Mouse (Mus musculus) neural tube, embryonic 11.5 days (tissue): ENCODE measurements around the gene Herc6. TPM values are rescaled to one million over a fixed set of nuclear protein-coding genes. Genes with fewer than 3 reads are reported as not detected.
A peak's percentile ranks its signal among the peaks of the same experiment; 100 is the strongest.

Experiments
- ATAC-seq: fragments of 200-750 bp; cut with Nextera tagmentation; 2 replicates; pipeline ENCODE4 v1.8.0; 2017; ENCODE audit warnings: moderate number of reproducible peaks, mild to moderate bottlenecking, moderate TSS enrichment, moderate library complexity; ENCODE audit not compliant: insufficient read depth, low FRiP score, low TSS enrichment
- DNase-seq: peaks from one replicate; pipeline ENCODE4 v3.0.0-alpha.2; 2015; ENCODE audit warnings: low spot score
- H3K27ac ChIP-seq: fragments of 300-500 bp; sonication (generic); 2 replicates; pipeline ENCODE4 v1.5.1; 2014; ENCODE audit warnings: low read depth, mild to moderate bottlenecking, low read length
- H3K27me3 ChIP-seq: fragments of 300-500 bp; sonication (generic); 2 replicates; pipeline ENCODE4 v1.6.1; 2014; ENCODE audit warnings: mild to moderate bottlenecking, low read length, mixed read lengths; ENCODE audit not compliant: control insufficient read depth, insufficient read depth
- H3K36me3 ChIP-seq: fragments of 300-500 bp; sonication (generic); 2 replicates; pipeline ENCODE4 v1.6.1; 2014; ENCODE audit warnings: mild to moderate bottlenecking, low read length, moderate library complexity, mixed read lengths; ENCODE audit not compliant: control insufficient read depth, insufficient read depth
- H3K4me1 ChIP-seq: fragments of 300-500 bp; sonication (generic); 2 replicates; pipeline ENCODE4 v1.6.1; 2014; ENCODE audit warnings: low read length, mixed read lengths; ENCODE audit not compliant: control insufficient read depth, insufficient read depth
- H3K4me2 ChIP-seq: fragments of 300-500 bp; sonication (generic); 2 replicates; pipeline ENCODE4 v1.6.1; 2014; ENCODE audit warnings: low read depth, mild to moderate bottlenecking, moderate library complexity
- H3K4me3 ChIP-seq: fragments of 300-500 bp; sonication (generic); 2 replicates; pipeline ENCODE4 v1.5.1; 2014; ENCODE audit warnings: low read depth, low read length
- H3K9ac ChIP-seq: fragments of 300-500 bp; sonication (generic); 2 replicates; pipeline ENCODE4 v1.6.1; 2014; ENCODE audit warnings: mild to moderate bottlenecking, low read length
- H3K9me3 ChIP-seq: fragments of 300-500 bp; sonication (generic); 2 replicates; pipeline ENCODE4 v1.6.1; 2016; ENCODE audit warnings: low read length; ENCODE audit not compliant: control insufficient read depth
- WGBS: fragments of 180-500 bp; shearing (Covaris S2); extraction: QIAGEN DNeasy Blood & Tissue Kit; methylation state at CpG from one replicate; pipeline ENCODE4 v1.1.7; 2014; 5-methylcytosine and 5-hydroxymethylcytosine counted together
- polyA plus RNA-seq: library from polyadenylated mRNA; unstranded; fragments of >200 nt; fragmentation: Nextera tagmentation; extraction: Ambion mirVana; gene quantifications from 2 replicates; pipeline ENCODE4 v1.2.1, GENCODE M21; 2014

The Herc6 gene
- polyA plus RNA-seq, 1 experiment from 2014 or later, result 2.5 TPM

DNA sequence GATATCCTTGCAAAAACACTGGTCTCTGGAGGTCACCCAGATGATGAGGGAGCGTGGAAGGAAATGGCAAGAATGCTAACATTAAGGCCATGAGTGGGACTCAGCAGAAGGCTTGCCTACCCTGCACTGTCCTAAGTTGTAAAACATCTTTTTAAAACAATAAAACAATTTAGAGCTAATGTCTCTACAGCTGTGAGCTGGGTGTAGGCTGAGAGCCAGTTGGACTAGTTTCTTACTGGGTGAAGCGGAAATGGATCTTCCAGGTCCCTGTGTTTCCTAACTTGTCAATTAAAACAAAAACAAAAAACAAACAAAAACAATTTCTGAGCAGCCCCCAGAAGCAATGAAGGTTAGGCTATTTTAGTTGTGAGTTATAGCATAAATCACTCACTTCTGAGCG lies 112.3 kb downstream of the Herc6 start:
- DNase-seq, result no peak
- H3K4me2 ChIP-seq, result no peak overlapping the region
- no peaks in the 10 kb centered on the region for H3K9me3 ChIP-seq
- no peak for ATAC-seq
- WGBS, result 81% methylated on average over 3 of the region's 3 CpGs
- no peak overlapping the region for H3K27ac ChIP-seq
- no peaks in the 10 kb centered on the region for H3K36me3 ChIP-seq
- no peaks in the 10 kb centered on the region for H3K4me1 ChIP-seq
- no peak overlapping the region for H3K9ac ChIP-seq
- no peak overlapping the region for H3K4me3 ChIP-seq
- no peaks in the 10 kb centered on the region for H3K27me3 ChIP-seq

DNA sequence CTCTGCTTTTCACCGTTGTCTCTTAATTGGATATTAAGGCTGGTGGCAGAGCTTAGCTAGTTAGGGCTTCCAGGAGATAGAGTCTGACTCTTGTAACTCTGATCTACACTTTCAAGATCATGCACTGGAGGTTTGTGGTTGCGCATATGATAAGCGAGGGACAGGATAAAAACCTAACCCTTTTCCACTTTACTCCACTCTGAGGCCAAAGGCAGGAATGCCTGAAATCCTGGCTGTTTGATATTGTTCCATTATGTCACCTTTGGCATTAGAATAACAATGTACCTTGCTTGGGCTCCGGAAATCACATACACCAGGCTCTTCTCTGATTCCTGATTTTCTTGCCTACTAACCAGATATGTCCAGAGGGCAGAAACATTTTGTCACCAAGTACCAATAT lies 120.9 kb downstream of the Herc6 start:
- Histone ChIP-seq H3K36me3 (no peaks in the 10 kb centered on the region), H3K4me3 (no peak overlapping the region; the same call in 1 of the 2 replicates), H3K27ac (no peak overlapping the region), H3K4me2 (no peak overlapping the region), H3K27me3 (no peaks in the 10 kb centered on the region), H3K9ac (no peak overlapping the region), H3K4me1 (no peaks in the 10 kb centered on the region), H3K9me3 (no peaks in the 10 kb centered on the region)
- DNase-seq (peak; percentile 17), ATAC-seq (no peak)
- 64% methylated on average over 4 of the region's 4 CpGs for WGBS

DNA sequence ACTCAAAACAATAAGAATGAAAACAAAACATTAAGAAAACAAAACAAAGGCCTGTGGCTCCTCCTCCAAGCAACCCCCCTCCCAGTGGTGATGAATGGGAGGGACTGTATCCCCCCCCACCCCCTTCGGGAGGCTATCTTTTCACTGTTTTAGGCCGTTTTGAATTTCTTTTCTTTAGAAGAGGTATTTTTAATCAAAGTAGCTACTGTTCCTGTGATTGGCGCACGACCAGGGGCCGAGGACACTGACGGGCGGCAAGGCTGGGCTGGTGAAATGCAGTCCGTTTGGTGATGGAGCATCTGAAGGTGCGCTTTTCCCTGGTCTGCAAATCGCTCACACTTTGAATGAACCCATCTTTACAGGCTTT lies 121.6 kb downstream of the Herc6 start, which contains the start of gene Lancl2:
Gene Lancl2 (plus strand): TSS at position 165 of the 367 bp plus-strand sequence.
- H3K4me3 ChIP-seq, result peak within 1 kb of the TSS; percentile 66
- peak within 1 kb of the TSS; percentile 95 for H3K27ac ChIP-seq
- no peaks in the 10 kb centered on the region for H3K36me3 ChIP-seq
- no peak for DNase-seq
- H3K9me3 ChIP-seq, result no peaks in the 10 kb centered on the region
- H3K4me2 ChIP-seq, result peak within 1 kb of the TSS; percentile 69
- H3K4me1 ChIP-seq, result no peaks in the 10 kb centered on the region
- WGBS, result under 1% methylated on average over 10 of the region's 10 CpGs
- H3K9ac ChIP-seq, result peak within 1 kb of the TSS; percentile 90
- peak; percentile 36 for ATAC-seq
- no peaks in the 10 kb centered on the region for H3K27me3 ChIP-seq

DNA sequence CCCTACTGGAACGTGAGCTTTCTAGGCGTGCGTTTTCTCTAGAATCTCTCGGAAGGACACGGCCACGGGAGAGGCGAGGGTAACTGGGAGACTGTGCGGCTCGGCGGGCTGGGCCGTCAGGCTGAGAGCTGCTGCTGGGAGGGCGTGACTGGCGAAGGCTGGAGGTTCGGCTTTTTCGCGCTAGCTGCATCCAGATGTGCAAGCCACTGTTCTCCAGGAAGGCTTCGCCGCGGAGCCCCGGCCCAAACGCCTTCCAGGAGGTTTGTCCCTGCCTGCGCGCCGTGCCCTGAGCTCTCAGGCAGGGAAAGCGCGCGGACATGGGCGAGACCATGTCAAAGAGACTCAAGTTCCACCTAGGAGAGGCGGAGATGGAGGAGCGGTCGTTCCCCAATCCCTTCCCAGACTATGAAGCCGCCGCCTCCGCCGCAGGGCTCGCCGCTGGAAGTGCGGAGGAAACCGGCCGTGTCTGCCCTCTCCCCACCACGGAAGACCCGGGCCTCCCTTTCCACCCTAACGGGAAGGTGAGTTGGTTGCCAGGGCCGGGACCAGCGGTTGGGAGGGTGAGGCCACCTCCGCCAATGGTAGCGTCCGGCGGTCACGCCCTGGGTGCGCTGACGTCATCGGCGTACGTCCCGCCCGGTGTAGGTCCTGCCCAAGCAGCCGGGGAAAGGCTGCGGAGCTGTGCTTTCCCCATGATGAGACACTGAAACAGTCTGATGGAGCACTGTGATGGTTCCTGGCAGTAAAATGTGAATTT lies 122.1 kb downstream of the Herc6 start:
- peak overlapping the region; percentile 90 for H3K9ac ChIP-seq
- under 1% methylated on average over 59 of the region's 59 CpGs for WGBS
- DNase-seq (peak; percentile 95), ATAC-seq (peak; percentile 100)
- no peaks in the 10 kb centered on the region for H3K4me1 ChIP-seq
- peak overlapping the region; percentile 69 for H3K4me2 ChIP-seq
- peak overlapping the region; percentile 95 for H3K27ac ChIP-seq
- H3K9me3 ChIP-seq, result no peaks in the 10 kb centered on the region
- H3K4me3 ChIP-seq, result peak overlapping the region; percentile 66
- no peaks in the 10 kb centered on the region for H3K36me3 ChIP-seq
- H3K27me3 ChIP-seq, result no peaks in the 10 kb centered on the region

DNA sequence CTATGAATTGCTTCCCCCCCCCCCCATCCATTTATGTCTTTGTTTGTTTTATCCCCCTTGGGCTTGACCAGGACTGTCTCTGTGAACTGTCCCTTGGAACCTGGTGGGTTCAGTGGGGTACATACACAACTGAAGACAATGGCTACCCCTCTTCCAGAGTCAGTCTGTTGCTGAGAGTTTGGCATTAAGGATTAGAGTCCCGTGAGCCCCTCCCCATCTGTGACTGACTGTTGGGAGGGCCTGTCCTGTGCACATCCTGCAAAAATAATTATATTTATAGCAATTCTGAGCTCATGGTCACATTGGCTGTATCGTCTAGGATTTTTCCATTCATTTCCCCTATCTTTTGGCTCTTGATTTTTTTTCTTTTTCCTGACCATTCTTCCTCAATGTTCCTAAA lies 122.9 kb downstream of the Herc6 start:
- no peaks in the 10 kb centered on the region for H3K9me3 ChIP-seq
- no peaks in the 10 kb centered on the region for H3K36me3 ChIP-seq
- no peaks in the 10 kb centered on the region for H3K4me1 ChIP-seq
- no peaks in the 10 kb centered on the region for H3K27me3 ChIP-seq
- WGBS, result 42% methylated on average over 2 of the region's 2 CpGs
- ATAC-seq, result peak; percentile 42
- no peak for DNase-seq
- H3K27ac ChIP-seq, result peak overlapping the region; percentile 95; the same call in 1 of the 2 replicates
- H3K4me3 ChIP-seq, result peak overlapping the region; percentile 66
- H3K4me2 ChIP-seq, result peak overlapping the region; percentile 69
- H3K9ac ChIP-seq, result peak overlapping the region; percentile 90

DNA sequence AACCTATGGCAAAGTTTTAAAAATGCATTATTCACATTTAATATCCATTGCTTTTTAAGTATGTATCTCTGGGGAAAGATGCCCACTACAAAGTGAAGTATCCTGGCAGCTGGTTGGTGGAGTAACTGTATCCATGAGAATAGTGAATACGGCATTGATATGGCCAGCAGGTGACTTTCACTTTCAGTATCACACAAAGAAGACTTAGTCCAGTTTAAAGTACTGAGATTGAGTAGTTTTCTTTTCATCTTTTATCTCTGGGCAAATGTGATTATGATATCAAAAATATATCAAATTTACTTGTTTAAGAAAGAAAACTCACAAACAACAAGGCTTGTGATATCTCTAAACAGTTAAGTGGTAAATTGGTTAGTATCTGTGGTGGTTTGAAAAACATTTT lies 125.9 kb downstream of the Herc6 start:
- WGBS, result 98% methylated on average over 1 of the region's 1 CpGs
- Histone ChIP-seq H3K4me3 (no peak overlapping the region), H3K27ac (no peak overlapping the region), H3K9ac (no peak overlapping the region), H3K4me2 (no peak overlapping the region), H3K36me3 (no peaks in the 10 kb centered on the region), H3K4me1 (no peaks in the 10 kb centered on the region), H3K27me3 (no peaks in the 10 kb centered on the region), H3K9me3 (no peaks in the 10 kb centered on the region)
- ATAC-seq (no peak), DNase-seq (no peak)

DNA sequence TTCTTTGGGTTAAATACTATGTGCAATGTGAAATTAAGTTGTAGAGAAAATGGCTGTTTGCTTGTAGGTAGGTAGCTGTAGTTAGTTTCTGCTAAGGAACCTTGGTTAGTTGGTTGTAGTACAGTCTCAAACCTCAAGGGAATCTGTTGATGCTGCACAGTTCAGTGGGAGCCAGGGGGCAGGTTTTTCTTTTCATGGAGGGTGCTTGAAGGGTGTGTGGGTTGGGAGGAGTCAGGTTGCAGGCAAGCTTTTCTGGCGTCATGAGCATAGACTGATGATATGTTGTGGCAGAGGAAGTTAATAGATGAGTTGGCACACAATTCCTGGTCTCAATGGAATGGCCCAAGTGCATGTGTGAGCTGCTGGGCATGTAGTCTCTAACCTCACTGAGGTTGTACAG lies 130.9 kb downstream of the Herc6 start:
- H3K4me1 ChIP-seq, result no peaks in the 10 kb centered on the region
- H3K4me2 ChIP-seq, result no peak overlapping the region
- H3K36me3 ChIP-seq, result no peaks in the 10 kb centered on the region
- no peak overlapping the region for H3K4me3 ChIP-seq
- H3K27me3 ChIP-seq, result no peaks in the 10 kb centered on the region
- DNase-seq (no peak), ATAC-seq (no peak)
- WGBS, result 39% methylated on average over 1 of the region's 1 CpGs
- H3K27ac ChIP-seq, result no peak overlapping the region
- no peak overlapping the region for H3K9ac ChIP-seq
- H3K9me3 ChIP-seq, result no peaks in the 10 kb centered on the region

Other genes starting within 250 kb of the Herc6 start
- gene Vmn1r17, start 217.3 kb upstream of the Herc6 start, polyA plus RNA-seq, result not detected in 2 replicates
- not detected in 2 replicates for gene Vmn1r18, start 185.2 kb upstream of the Herc6 start, polyA plus RNA-seq
- not detected in 2 replicates for gene Vmn1r19, start 177.2 kb upstream of the Herc6 start, polyA plus RNA-seq
- gene Vmn1r20, start 152.1 kb upstream of the Herc6 start, polyA plus RNA-seq, result not detected in 2 replicates
- gene Ppm1k, start 45.5 kb upstream of the Herc6 start, polyA plus RNA-seq, result 4.0 and 4.4 TPM in 2 replicates
- gene Pyurf, start 111.1 kb downstream of the Herc6 start, polyA plus RNA-seq, result 21.0 and 21.8 TPM in 2 replicates
- 48.9 and 52.8 TPM in 2 replicates for gene Lancl2, start 121.5 kb downstream of the Herc6 start, polyA plus RNA-seq
- 63.4 and 77.2 TPM in 2 replicates for gene Vopp1, start 244.2 kb downstream of the Herc6 start, polyA plus RNA-seq